Mouse (Mus musculus) forebrain, embryonic 13.5 days (tissue): ENCODE results near the gene Mterf1a. TPM values are rescaled to one million over a fixed set of nuclear protein-coding genes. Genes with fewer than 3 reads are reported as not detected.
A peak's percentile ranks its signal among the peaks of the same experiment; 100 is the strongest.
"Not testable (repeated sequence)": the region's sequence is repeated elsewhere in the genome, so short reads cannot be mapped to it uniquely, and the experiment has no call there.

Experiments used
- ATAC-seq: fragments of 200-750 bp; cut with Nextera tagmentation; 2 replicates; pipeline ENCODE4 v1.8.0; 2017
- H3K27ac ChIP-seq: fragments of 300-500 bp; sonication (generic); 2 replicates; pipeline ENCODE4 v1.5.1; 2015; ENCODE audit warnings: inconsistent platforms, mild to moderate bottlenecking, moderate library complexity
- H3K27me3 ChIP-seq: fragments of 300-500 bp; sonication (generic); 2 replicates; pipeline ENCODE4 v1.6.1; 2015; ENCODE audit warnings: mild to moderate bottlenecking, inconsistent platforms
- H3K36me3 ChIP-seq: fragments of 300-500 bp; sonication (generic); 2 replicates; pipeline ENCODE4 v1.6.1; 2015; ENCODE audit warnings: mild to moderate bottlenecking, inconsistent platforms; ENCODE audit not compliant: poor library complexity, severe bottlenecking
- H3K4me1 ChIP-seq: fragments of 300-500 bp; sonication (generic); 2 replicates; pipeline ENCODE4 v1.6.1; 2015; ENCODE audit warnings: inconsistent platforms
- H3K4me2 ChIP-seq: fragments of 300-500 bp; sonication (generic); 2 replicates; pipeline ENCODE4 v1.6.1; 2015; ENCODE audit warnings: inconsistent platforms, mild to moderate bottlenecking, moderate library complexity
- H3K4me3 ChIP-seq: fragments of 300-500 bp; sonication (generic); 2 replicates; pipeline ENCODE4 v1.5.1; 2015; ENCODE audit warnings: mild to moderate bottlenecking, inconsistent platforms
- H3K9ac ChIP-seq: fragments of 300-500 bp; sonication (generic); 2 replicates; pipeline ENCODE4 v1.6.1; 2015; ENCODE audit warnings: mild to moderate bottlenecking, inconsistent platforms
- H3K9me3 ChIP-seq: fragments of 300-500 bp; sonication (generic); replicated peaks from 2 replicates; pipeline ENCODE4 v1.6.1; 2016; ENCODE audit warnings: inconsistent platforms
- WGBS: fragments of 180-500 bp; shearing (Covaris S2); methylation state at CpG from one replicate; pipeline ENCODE4 v1.1.7; 2015; 5-methylcytosine and 5-hydroxymethylcytosine counted together
- polyA plus RNA-seq: library from polyadenylated mRNA; unstranded; fragments of >200 nt; fragmentation: Nextera tagmentation; extraction: Ambion mirVana; gene quantifications from 2 replicates; pipeline ENCODE4 v1.2.1, GENCODE M21; 2015

Mterf1a gene
- polyA plus RNA-seq, 1 experiment from 2014 or later = 10.5 TPM

DNA sequence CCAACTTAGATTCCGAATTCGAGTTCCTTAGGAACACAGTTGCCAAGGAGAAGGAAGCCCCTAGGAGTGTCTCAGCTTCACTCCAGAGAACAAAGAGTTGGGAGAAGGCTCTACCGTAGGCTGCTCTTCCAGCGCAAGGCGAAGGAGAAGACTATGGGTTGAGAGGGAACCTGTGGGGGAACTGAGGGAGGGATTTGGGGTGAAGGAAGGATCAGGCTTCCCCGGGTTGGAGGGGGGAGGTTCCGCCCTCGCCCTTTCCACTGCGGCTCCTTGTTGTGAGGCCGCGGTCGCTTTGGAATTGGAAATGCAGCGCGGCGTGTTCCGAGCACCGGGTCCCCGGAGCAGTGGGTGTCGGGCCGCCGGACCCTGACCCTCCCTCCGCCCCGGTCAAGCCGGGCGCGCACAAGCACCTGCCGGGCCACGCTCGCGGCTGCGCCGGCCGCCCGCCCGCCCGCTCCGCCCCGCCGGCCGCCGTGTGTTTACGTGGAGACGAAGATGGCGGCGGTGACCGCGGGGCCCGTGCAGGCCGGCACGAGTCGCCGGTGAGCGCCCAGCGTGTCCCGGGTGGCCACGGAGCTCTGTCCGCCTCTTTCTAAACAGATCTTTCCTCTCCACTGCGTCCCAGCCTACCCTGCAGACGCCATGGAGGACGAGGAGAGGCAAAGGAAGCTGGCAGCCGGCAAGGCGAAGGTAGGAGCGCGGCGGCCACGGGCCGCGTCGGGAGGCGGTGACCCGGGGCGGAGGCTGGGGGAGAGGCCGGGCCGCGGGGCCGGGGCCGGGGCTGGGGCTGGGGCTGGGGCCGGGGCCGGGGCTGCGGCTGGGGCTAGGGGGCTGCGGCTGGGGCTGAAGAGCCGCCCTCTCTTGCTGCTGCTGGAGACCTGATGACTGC, 34.3 kb upstream of the Mterf1a start, which contains the start of gene Akap9:
TSS of gene Akap9 (plus strand) at position 254 of the 889 bp plus-strand sequence.
- Histone ChIP-seq H3K27me3 (no peaks in the 10 kb centered on the region), H3K9ac (peak within 1 kb of the TSS; percentile 99), H3K36me3 (no peaks in the 10 kb centered on the region), H3K4me3 (peak within 1 kb of the TSS; percentile 95), H3K4me1 (peaks cover 36% of the 10 kb centered on the region), H3K9me3 (no peaks in the 10 kb centered on the region), H3K27ac (peak within 1 kb of the TSS; percentile 97), H3K4me2 (peak within 1 kb of the TSS; percentile 63)
- peak; percentile 84 for ATAC-seq
- WGBS = under 1% methylated on average over 54 of the region's 82 CpGs

DNA sequence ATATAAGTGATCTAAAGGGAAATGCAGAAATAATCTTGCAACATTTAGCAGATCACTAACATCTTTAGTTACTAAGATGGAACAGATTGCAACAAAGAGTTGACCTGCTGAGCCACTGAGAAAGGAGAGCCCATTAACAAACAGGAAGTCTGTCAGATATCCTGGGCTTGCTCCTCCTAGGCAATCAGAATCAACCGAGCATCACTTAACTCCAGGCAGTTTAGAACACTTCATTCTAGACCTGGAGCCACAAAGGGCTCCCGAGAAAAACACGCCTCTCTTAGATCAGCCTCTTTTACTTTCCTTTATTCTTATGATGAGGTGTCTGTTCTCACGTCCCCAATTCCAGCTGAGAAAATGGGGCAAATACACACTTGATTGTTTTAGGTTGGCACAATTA, 32.9 kb upstream of the Mterf1a start:
- WGBS = 13% methylated on average over 4 of the region's 4 CpGs
- Histone ChIP-seq H3K9ac (no peak overlapping the region), H3K27ac (no peak overlapping the region; the same call in 1 of the 2 replicates), H3K4me1 (peaks cover 26% of the 10 kb centered on the region), H3K9me3 (no peaks in the 10 kb centered on the region), H3K4me3 (no peak overlapping the region), H3K4me2 (no peak overlapping the region), H3K36me3 (no peaks in the 10 kb centered on the region), H3K27me3 (no peaks in the 10 kb centered on the region)
- no peak for ATAC-seq

DNA sequence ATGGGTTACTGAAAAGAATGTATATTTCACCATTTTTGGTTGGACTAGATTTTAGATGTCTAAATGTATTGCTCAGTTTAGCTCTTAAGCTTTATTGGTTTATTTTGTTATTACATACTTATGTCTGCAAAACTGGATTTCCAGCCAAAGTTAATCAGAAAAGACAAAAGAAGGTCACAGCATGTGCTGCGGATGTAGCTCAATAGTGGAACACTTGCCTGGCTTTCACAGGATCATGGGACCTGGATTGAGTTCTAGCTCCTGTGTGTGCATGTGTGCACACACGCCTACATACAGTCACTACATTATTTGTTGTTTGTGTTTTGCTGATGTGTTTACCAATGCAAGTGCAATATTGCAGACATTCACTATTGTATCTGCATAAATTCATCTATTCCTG, 28.6 kb upstream of the Mterf1a start:
- Histone ChIP-seq H3K27ac (no peak overlapping the region), H3K9ac (no peak overlapping the region), H3K4me1 (peaks cover 4% of the 10 kb centered on the region; the same call in 1 of the 2 replicates), H3K4me3 (no peak overlapping the region), H3K27me3 (no peaks in the 10 kb centered on the region), H3K4me2 (no peak overlapping the region), H3K36me3 (no peaks in the 10 kb centered on the region), H3K9me3 (no peaks in the 10 kb centered on the region)
- 86% methylated on average over 2 of the region's 2 CpGs for WGBS
- ATAC-seq = no peak

DNA sequence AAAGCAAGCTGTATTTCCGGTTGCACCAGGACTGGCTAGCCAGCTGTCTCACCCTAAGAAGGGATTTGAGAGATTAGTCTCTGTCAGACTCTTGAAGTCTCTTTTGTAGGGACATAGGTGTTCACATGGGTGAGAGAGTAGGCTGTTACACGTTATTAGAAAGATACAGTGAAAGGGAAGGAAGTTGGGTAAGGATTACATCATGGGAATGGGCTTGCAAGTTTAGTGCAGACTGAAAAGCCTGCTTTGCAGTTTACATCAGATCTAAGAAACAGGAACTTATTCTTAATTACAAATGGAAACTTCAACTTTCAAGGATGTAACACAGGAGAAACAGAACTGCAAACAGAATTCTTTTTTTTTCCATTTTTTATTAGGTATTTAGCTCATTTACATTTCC, 11.7 kb upstream of the Mterf1a start:
- no peaks in the 10 kb centered on the region for H3K4me1 ChIP-seq
- H3K4me3 ChIP-seq = no peak overlapping the region
- H3K36me3 ChIP-seq = no peaks in the 10 kb centered on the region
- no peak for ATAC-seq
- no peaks in the 10 kb centered on the region for H3K9me3 ChIP-seq
- no peak overlapping the region for H3K4me2 ChIP-seq
- H3K27me3 ChIP-seq = no peaks in the 10 kb centered on the region
- H3K9ac ChIP-seq = no peak overlapping the region
- no peak overlapping the region for H3K27ac ChIP-seq
- WGBS = 59% methylated on average over 2 of the region's 2 CpGs

DNA sequence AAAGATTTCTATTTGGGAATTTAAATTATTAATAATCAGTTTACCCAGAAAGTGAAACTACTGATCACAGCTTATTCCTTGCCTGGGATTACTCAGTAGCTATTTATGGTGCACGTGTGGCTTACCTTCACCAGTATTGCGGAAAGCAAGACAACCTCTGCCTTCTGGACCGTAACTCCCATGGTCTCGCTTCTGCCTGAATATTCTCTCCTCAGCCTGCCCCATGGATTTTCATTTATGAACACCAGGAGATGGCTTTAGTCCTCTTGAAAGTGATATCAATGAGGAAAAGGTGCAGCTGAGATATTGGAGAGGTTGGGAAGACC, 524 bp upstream of the Mterf1a start:
- not testable (repeated sequence) for H3K9me3 ChIP-seq, H3K36me3 ChIP-seq, H3K27ac ChIP-seq, H3K4me1 ChIP-seq, H3K9ac ChIP-seq, H3K4me3 ChIP-seq, H3K4me2 ChIP-seq, H3K27me3 ChIP-seq
- ATAC-seq = peak; percentile 44; the same call in 1 of the 2 replicates
- 94% methylated on average over 4 of the region's 4 CpGs for WGBS

DNA sequence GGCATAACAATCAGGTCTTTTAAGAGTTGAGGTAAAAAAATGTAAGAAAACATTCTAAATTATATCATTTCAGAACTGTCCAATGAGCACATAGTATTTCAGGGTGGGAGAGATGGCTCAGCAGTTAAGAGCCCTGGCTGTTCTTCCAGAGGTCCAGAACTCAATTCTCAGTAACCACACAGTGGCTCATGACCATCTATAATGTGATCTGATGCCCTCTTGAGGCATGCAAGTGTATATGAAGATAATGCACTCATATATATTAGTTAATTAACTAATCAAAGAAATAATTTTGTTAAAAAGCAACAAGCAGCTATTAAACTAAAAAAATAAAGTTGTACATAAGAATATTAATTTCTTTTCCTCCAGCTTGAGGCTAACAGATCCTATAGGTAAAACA, 4.5 kb downstream of the Mterf1a start:
- no peak overlapping the region for H3K9ac ChIP-seq
- no peak overlapping the region for H3K4me3 ChIP-seq
- no peaks in the 10 kb centered on the region for H3K27me3 ChIP-seq
- no peaks in the 10 kb centered on the region for H3K9me3 ChIP-seq
- H3K27ac ChIP-seq = no peak overlapping the region
- H3K4me2 ChIP-seq = no peak overlapping the region
- ATAC-seq = no peak
- H3K4me1 ChIP-seq = peaks cover 9% of the 10 kb centered on the region
- H3K36me3 ChIP-seq = no peaks in the 10 kb centered on the region

DNA sequence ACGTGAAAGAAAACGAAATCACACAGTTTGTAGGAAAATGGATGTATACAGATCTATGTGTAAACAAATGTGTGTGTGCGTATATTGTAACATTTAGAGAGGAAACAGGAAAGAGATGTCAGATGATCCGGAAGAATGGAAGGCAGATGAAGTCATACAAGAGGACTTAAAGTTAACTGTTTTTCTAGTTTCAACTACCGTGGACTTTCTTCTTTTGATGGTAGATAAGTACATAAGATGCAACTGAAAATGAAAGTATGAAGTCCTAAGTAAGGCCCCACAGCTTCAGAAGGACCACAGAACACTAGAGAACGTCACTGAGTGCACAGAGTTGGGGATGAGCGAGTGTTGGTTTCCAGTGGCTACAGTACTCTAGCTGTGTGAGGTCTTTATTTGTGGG, 6.9 kb downstream of the Mterf1a start:
- H3K9ac ChIP-seq, H3K36me3 ChIP-seq, H3K9me3 ChIP-seq, H3K27me3 ChIP-seq, H3K4me2 ChIP-seq, H3K4me3 ChIP-seq, H3K4me1 ChIP-seq, ATAC-seq, H3K27ac ChIP-seq: not testable (repeated sequence)
- 90% methylated on average over 7 of the region's 7 CpGs for WGBS

DNA sequence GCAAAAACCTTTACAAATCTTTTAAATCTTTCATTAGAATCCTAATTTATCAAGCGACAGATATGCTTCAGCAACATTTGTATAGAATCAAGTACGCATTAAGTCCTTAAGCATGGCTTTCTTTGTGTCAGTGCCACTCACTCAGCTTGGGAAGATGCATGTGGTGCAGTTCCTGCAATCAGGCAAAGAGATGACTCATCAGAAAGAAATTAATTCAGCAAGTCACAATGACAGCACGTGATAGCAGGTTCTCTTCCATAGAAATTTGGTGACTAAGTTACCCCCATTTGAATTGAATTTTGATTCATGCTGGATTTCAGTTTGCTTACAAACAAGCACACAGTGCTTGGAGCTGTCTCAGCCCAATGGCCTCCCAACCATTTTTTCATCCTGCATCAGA, 20.2 kb downstream of the Mterf1a start:
- H3K27me3 ChIP-seq = no peaks in the 10 kb centered on the region
- H3K9ac ChIP-seq = no peak overlapping the region
- WGBS = 65% methylated on average over 3 of the region's 3 CpGs
- H3K27ac ChIP-seq = no peak overlapping the region
- no peaks in the 10 kb centered on the region for H3K4me1 ChIP-seq
- H3K4me3 ChIP-seq = no peak overlapping the region
- H3K9me3 ChIP-seq = no peaks in the 10 kb centered on the region
- H3K36me3 ChIP-seq = no peaks in the 10 kb centered on the region
- H3K4me2 ChIP-seq = no peak overlapping the region
- ATAC-seq = no peak

DNA sequence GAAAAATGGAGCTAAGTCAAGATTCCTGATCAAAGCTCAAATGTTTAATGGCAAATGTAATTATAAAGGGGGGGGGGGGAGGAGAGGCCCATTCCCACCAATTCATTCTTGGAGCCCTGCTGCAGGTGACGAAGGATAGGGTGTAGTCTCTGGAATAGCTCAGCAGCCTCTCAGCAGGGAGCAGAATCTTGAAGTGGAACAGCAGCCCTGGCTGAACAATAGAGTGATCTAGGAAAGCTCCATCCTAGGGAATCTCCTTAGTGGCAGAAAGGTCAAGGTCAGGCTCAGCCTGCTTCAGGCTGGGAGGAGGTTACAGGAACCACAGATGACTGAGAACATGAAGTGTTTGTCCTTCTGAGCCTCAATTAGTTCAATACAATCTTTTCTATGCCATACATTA, 21.4 kb downstream of the Mterf1a start:
- WGBS = 19% methylated on average over 1 of the region's 1 CpGs
- Histone ChIP-seq H3K4me3 (no peak overlapping the region), H3K4me1 (no peaks in the 10 kb centered on the region), H3K36me3 (no peaks in the 10 kb centered on the region), H3K27me3 (no peaks in the 10 kb centered on the region), H3K9me3 (no peaks in the 10 kb centered on the region), H3K4me2 (no peak overlapping the region), H3K9ac (no peak overlapping the region), H3K27ac (no peak overlapping the region)
- ATAC-seq = no peak

DNA sequence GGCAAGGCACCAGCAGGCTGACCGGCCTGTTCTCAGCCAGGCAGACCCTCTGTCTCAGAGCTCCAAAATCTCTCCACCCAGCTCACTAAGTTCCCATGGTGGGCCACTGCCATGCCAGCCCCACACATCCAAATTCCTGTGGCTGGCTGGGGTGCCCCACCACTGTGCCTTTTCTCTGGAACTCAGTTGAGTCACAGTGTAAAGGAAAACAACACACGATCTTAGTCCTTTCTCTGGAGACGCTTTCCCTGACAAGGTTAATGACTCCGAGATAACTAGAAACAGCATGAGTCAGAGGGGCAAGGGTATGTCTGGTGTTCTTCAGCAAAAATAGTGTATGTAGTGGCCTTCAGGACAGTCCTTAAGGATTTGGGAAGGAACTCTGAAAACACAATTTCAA, 23.6 kb downstream of the Mterf1a start:
- no peak overlapping the region for H3K4me3 ChIP-seq
- H3K36me3 ChIP-seq = no peaks in the 10 kb centered on the region
- ATAC-seq = no peak
- 86% methylated on average over 4 of the region's 4 CpGs for WGBS
- no peak overlapping the region for H3K9ac ChIP-seq
- H3K27ac ChIP-seq = no peak overlapping the region
- no peak overlapping the region for H3K4me2 ChIP-seq
- H3K27me3 ChIP-seq = no peaks in the 10 kb centered on the region
- H3K9me3 ChIP-seq = no peaks in the 10 kb centered on the region
- H3K4me1 ChIP-seq = no peaks in the 10 kb centered on the region

DNA sequence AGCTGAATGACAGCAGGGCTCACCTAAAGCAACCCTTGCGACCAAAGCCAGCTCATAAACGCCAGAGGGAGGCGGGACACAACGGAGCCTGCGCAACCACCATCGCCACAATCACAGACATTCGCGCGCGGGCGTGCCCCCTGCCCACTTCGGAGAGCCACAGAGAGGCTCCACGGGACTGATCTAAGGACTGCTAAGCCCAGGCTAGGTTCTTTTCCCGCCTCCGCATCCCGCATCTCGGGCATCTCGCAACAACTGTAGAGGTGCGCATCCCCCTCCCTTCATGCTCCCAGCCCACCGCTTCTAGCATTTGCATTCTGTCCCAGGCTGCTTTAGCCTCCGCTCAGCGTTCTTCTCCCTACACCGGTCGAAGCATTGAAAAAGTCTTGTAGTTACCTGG, 48.7 kb downstream of the Mterf1a start, which contains the start of gene Lrrd1:
TSS of gene Lrrd1 (plus strand) at position 148 of the 400 bp plus-strand sequence.
- WGBS = 4% methylated on average over 24 of the region's 24 CpGs
- peak within 1 kb of the TSS; percentile 60 for H3K4me2 ChIP-seq
- peaks cover 5% of the 10 kb centered on the region; the same call in 1 of the 2 replicates for H3K4me1 ChIP-seq
- no peaks in the 10 kb centered on the region for H3K27me3 ChIP-seq
- ATAC-seq = peak; percentile 70
- H3K36me3 ChIP-seq = peaks cover 22% of the 10 kb centered on the region
- H3K4me3 ChIP-seq = peak within 1 kb of the TSS; percentile 35
- H3K27ac ChIP-seq = no peak within 1 kb of the TSS
- no peaks in the 10 kb centered on the region for H3K9me3 ChIP-seq
- H3K9ac ChIP-seq = peak within 1 kb of the TSS; percentile 62
